Mouse (Mus musculus): Measurements from ENCODE around the gene Thpo. TPM values are rescaled to one million over a fixed set of nuclear protein-coding genes. Genes with fewer than 3 reads are reported as not detected.

The Thpo gene
- total and polyA plus RNA-seq, 3 experiments: 0.18 to 0.84 TPM; not detected in 1

DNA sequence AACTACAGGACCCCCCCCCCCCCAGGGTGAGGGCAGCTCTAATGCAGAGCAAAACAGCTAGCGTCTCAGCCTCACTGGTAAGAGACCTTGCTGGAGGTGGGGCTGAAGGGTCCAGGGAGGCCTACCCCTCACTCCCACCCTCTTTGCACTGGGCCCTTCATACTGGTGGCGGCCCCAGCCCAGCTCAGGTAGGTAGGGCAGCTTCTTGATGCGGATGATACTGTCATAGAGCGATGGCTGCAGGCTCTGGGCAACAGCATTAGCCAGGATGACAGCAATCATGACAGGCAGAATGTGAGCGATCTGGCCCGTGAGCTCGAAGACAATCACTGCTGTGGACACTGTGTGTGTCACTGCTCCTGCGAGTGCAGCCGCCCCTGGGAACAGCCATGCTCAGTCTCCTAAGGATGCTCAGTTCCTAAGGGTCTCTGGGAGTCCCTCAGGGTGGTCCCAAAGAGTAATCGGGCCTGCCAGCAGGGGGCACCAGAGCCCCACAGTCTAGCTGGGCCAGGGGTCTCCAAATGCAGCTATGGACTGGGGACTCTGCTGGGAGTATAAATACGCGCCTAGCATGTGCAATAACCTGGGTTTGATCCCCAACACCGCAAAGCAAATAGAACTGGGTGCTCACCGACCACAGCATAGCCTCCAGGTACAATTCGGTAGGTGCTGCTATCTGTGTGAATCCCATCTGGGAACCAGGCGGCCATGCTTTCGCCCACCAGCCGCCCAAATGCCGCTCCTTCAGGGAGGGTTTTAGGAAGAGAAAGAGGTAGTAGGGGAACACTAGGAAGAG is 25.2 kb downstream of the Thpo start:
- Histone ChIP-seq H3K4me3 (no peak overlapping the region), H3K9ac (ENCODE audit: low read depth, low read length) (no peak overlapping the region), H3K27me3 (ENCODE audit: control insufficient read depth, insufficient read depth, low read length) (no peaks in the 10 kb centered on the region), H3K79me2 (replicated peaks; ENCODE audit: control insufficient read depth, insufficient read depth, low read length) (no peaks in the 10 kb centered on the region), H3K4me1 (ENCODE audit: control insufficient read depth, insufficient read depth, low read length) (no peaks in the 10 kb centered on the region), H3K27ac (no peak overlapping the region), H3K36me3 (ENCODE audit: control insufficient read depth, insufficient read depth, low read length) (no peaks in the 10 kb centered on the region)
- no peak for TF ChIP-seq EP300 (IDR thresholded peaks at IDR 0.05; ENCODE audit: insufficient read depth, low read depth, low read length)
- peak; percentile 81 for TF ChIP-seq CTCF (IDR thresholded peaks at IDR 0.05)
- WGBS: 77% methylated on average over 19 of the region's 19 CpGs
- peak in 1 of 2 experiments; percentile 58 for DNase-seq
- intact Hi-C loops (cut with DNase I): loop anchor here (2.0 kb wide), 1 partner anchor 56 kb away; no protein-coding TSS in a partner anchor

GRCm38 (mm10) chr16:20708220-20708938 is 25.9 kb downstream of the Thpo start:
- Histone ChIP-seq H3K36me3 (ENCODE audit: control insufficient read depth, insufficient read depth, low read length) (no peaks in the 10 kb centered on the region), H3K27me3 (ENCODE audit: control insufficient read depth, insufficient read depth, low read length) (no peaks in the 10 kb centered on the region), H3K79me2 (replicated peaks; ENCODE audit: control insufficient read depth, insufficient read depth, low read length) (no peaks in the 10 kb centered on the region), H3K4me3 (no peak overlapping the region), H3K27ac (no peak overlapping the region), H3K4me1 (ENCODE audit: control insufficient read depth, insufficient read depth, low read length) (no peaks in the 10 kb centered on the region), H3K9ac (ENCODE audit: low read depth, low read length) (no peak overlapping the region)
- 91% methylated on average over 21 of the region's 21 CpGs for WGBS
- intact Hi-C loops (cut with DNase I): loop anchor here (2.0 kb wide), 1 partner anchor 56 kb away; no protein-coding TSS in a partner anchor
- TF ChIP-seq EP300 (IDR thresholded peaks at IDR 0.05; ENCODE audit: insufficient read depth, low read depth, low read length) (no peak), CTCF (IDR thresholded peaks at IDR 0.05) (no peak), POLR2A (IDR thresholded peaks at IDR 0.05; ENCODE audit: insufficient read depth, low read depth, low read length) (no peak)
- no peak for DNase-seq

DNA sequence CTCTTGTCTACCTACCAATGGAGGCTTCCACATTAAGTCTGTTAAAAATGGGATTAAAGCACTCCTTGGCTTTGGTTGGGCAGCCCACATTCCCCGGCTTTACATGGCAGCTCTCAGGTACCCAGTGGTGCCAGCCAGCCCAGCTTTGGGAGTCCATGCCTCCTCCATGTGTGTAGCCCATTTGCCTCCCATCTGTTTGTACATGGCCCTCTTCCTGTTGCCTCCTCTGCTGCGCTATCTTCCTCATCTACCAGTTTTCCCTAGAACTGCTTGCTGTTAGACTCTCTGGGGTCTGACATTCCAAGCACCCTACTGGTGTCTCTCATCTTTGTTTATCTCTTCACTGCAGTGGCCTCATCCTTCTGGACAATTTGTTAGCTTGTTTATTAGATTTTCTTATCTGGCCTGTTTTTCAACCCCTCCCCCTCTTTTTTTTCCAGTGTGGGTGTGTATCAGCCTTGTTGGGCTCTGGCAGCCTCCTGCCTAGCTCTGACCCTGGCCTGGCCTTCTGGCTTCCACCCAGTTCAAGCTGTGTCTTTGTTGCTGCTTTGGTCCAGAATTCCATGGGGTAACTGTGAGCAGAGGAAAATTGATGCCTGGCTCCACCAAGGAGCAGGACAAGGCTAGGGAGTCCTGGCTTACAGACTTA is 27.8 kb downstream of the Thpo start:
- intact Hi-C loops (cut with DNase I): no loop called here
- no peaks in the 10 kb centered on the region for H3K27me3 ChIP-seq (ENCODE audit: control insufficient read depth, insufficient read depth, low read length)
- WGBS: 79% methylated on average over 2 of the region's 2 CpGs
- no peaks in the 10 kb centered on the region for H3K36me3 ChIP-seq (ENCODE audit: control insufficient read depth, insufficient read depth, low read length)
- H3K79me2 ChIP-seq (replicated peaks; ENCODE audit: control insufficient read depth, insufficient read depth, low read length): no peaks in the 10 kb centered on the region
- no peak overlapping the region for H3K4me3 ChIP-seq
- no peak overlapping the region for H3K9ac ChIP-seq (ENCODE audit: low read depth, low read length)
- no peak for DNase-seq
- H3K27ac ChIP-seq: no peak overlapping the region
- no peak for TF ChIP-seq POLR2A (IDR thresholded peaks at IDR 0.05; ENCODE audit: insufficient read depth, low read depth, low read length)
- H3K4me1 ChIP-seq (ENCODE audit: control insufficient read depth, insufficient read depth, low read length): no peaks in the 10 kb centered on the region

- Histone ChIP-seq H3K27ac (no peak overlapping the region), H3K27me3 (ENCODE audit: control insufficient read depth, insufficient read depth, low read length) (no peaks in the 10 kb centered on the region), H3K36me3 (ENCODE audit: control insufficient read depth, insufficient read depth, low read length) (no peaks in the 10 kb centered on the region), H3K4me3 (no peak overlapping the region), H3K9ac (ENCODE audit: low read depth, low read length) (no peak overlapping the region), H3K79me2 (replicated peaks; ENCODE audit: control insufficient read depth, insufficient read depth, low read length) (no peaks in the 10 kb centered on the region), H3K4me1 (ENCODE audit: control insufficient read depth, insufficient read depth, low read length) (no peaks in the 10 kb centered on the region)
- intact Hi-C loops (cut with DNase I): no loop called here
- DNase-seq: no peak
- 78% methylated on average over 3 of the region's 3 CpGs for WGBS
- no peak for TF ChIP-seq POLR2A (IDR thresholded peaks at IDR 0.05; ENCODE audit: insufficient read depth, low read depth, low read length)
- no peak for TF ChIP-seq EP300 (IDR thresholded peaks at IDR 0.05; ENCODE audit: insufficient read depth, low read depth, low read length)
- TF ChIP-seq CTCF (IDR thresholded peaks at IDR 0.05): no peak
Measured at GRCm38 (mm10) chr16:20705786-20706185, 28.5 kb downstream of the Thpo start.

- H3K79me2 ChIP-seq (replicated peaks; ENCODE audit: control insufficient read depth, insufficient read depth, low read length): no peaks in the 10 kb centered on the region
- H3K9ac ChIP-seq (ENCODE audit: low read depth, low read length): no peak overlapping the region
- H3K4me1 ChIP-seq (ENCODE audit: control insufficient read depth, insufficient read depth, low read length): no peaks in the 10 kb centered on the region
- TF ChIP-seq CTCF (IDR thresholded peaks at IDR 0.05) (no peak), EP300 (IDR thresholded peaks at IDR 0.05; ENCODE audit: insufficient read depth, low read depth, low read length) (no peak), POLR2A (IDR thresholded peaks at IDR 0.05; ENCODE audit: insufficient read depth, low read depth, low read length) (no peak)
- 78% methylated on average over 6 of the region's 6 CpGs for WGBS
- no peak overlapping the region for H3K27ac ChIP-seq
- no peaks in the 10 kb centered on the region for H3K36me3 ChIP-seq (ENCODE audit: control insufficient read depth, insufficient read depth, low read length)
- H3K4me3 ChIP-seq: no peak overlapping the region
- no peak for DNase-seq
- intact Hi-C loops (cut with DNase I): no loop called here
- H3K27me3 ChIP-seq (ENCODE audit: control insufficient read depth, insufficient read depth, low read length): no peaks in the 10 kb centered on the region
Measured at GRCm38 (mm10) chr16:20703699-20704400, 30.5 kb downstream of the Thpo start.
